Mouse (Mus musculus) lung, embryonic 15.5 days (tissue): ENCODE measurements around the gene Phlpp1. TPM values are rescaled to one million over a fixed set of nuclear protein-coding genes. Genes with fewer than 3 reads are reported as not detected.

ENCODE experiments used
- ATAC-seq: fragments of 200-750 bp; cut with Nextera tagmentation; 2 replicates; pipeline ENCODE4 v1.8.0; 2017; ENCODE audit warnings: moderate number of reproducible peaks, borderline replicate concordance; ENCODE audit not compliant: low FRiP score, low TSS enrichment; ENCODE audit errors: extremely low read depth
- H3K27ac ChIP-seq: fragments of 300-500 bp; sonication (generic); 2 replicates; pipeline ENCODE4 v1.5.1; 2015; ENCODE audit warnings: moderate library complexity, mild to moderate bottlenecking, inconsistent platforms
- H3K27me3 ChIP-seq: fragments of 300-500 bp; sonication (generic); 2 replicates; pipeline ENCODE4 v1.6.1; 2015; ENCODE audit warnings: inconsistent platforms
- H3K36me3 ChIP-seq: fragments of 300-500 bp; sonication (generic); 2 replicates; pipeline ENCODE4 v1.6.1; 2015; ENCODE audit warnings: inconsistent platforms
- H3K4me1 ChIP-seq: fragments of 300-500 bp; sonication (generic); 2 replicates; pipeline ENCODE4 v1.6.1; 2015; ENCODE audit warnings: inconsistent platforms
- H3K4me2 ChIP-seq: fragments of 300-500 bp; sonication (generic); 2 replicates; pipeline ENCODE4 v1.6.1; 2015; ENCODE audit warnings: inconsistent platforms, mild to moderate bottlenecking, moderate library complexity
- H3K4me3 ChIP-seq: fragments of 300-500 bp; sonication (generic); 2 replicates; pipeline ENCODE4 v1.5.1; 2015; ENCODE audit warnings: mild to moderate bottlenecking, inconsistent platforms
- H3K9ac ChIP-seq: fragments of 300-500 bp; sonication (generic); 2 replicates; pipeline ENCODE4 v1.6.1; 2015; ENCODE audit warnings: inconsistent platforms
- H3K9me3 ChIP-seq: fragments of 300-500 bp; sonication (generic); 2 replicates; pipeline ENCODE4 v1.6.1; 2016; ENCODE audit warnings: inconsistent platforms
- WGBS: fragments of 180-500 bp; shearing (Covaris S2); methylation state at CpG from one replicate; pipeline ENCODE4 v1.1.7; 2015; 5-methylcytosine and 5-hydroxymethylcytosine counted together
- polyA plus RNA-seq: library from polyadenylated mRNA; unstranded; fragments of >200 nt; fragmentation: Nextera tagmentation; extraction: Ambion mirVana; gene quantifications from 2 replicates; pipeline ENCODE4 v1.2.1, GENCODE M21; 2015

Gene Phlpp1
- polyA plus RNA-seq, 1 experiment from 2014 or later = 3.6 TPM

DNA sequence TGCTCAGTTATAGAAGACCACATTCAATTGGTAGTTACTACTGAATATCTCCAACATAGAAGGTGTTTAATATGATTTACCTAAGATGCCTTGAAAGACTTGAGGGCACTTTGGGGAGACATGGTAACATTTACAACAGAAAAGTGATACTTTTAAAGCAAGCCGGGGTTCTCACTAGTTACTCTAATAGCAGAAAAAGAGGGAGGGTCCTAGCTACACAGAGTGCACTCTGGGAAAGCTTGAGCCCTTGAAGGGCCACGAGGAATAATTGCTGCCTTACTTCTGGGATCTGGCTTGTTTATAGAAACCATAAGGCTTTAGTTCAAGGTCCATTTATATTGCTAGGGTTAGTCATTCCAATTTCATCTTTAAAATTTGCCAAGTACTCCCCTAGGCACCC, 14.5 kb downstream of the Phlpp1 start:
- Histone ChIP-seq H3K27me3 (no peaks in the 10 kb centered on the region), H3K4me3 (no peak overlapping the region), H3K4me2 (no peak overlapping the region), H3K4me1 (no peaks in the 10 kb centered on the region), H3K27ac (no peak overlapping the region), H3K9ac (no peak overlapping the region), H3K36me3 (no peaks in the 10 kb centered on the region), H3K9me3 (no peaks in the 10 kb centered on the region)
- no peak for ATAC-seq
- WGBS = 49% methylated on average over 2 of the region's 2 CpGs

GRCm38 (mm10) chr1:106187480-106187879, 15.9 kb downstream of the Phlpp1 start:
- no peaks in the 10 kb centered on the region for H3K27me3 ChIP-seq
- H3K36me3 ChIP-seq = no peaks in the 10 kb centered on the region
- H3K4me2 ChIP-seq = no peak overlapping the region
- no peak for ATAC-seq
- H3K27ac ChIP-seq = no peak overlapping the region
- no peak overlapping the region for H3K4me3 ChIP-seq
- H3K9ac ChIP-seq = no peak overlapping the region
- H3K9me3 ChIP-seq = no peaks in the 10 kb centered on the region
- no peaks in the 10 kb centered on the region for H3K4me1 ChIP-seq

- WGBS = 86% methylated on average over 3 of the region's 3 CpGs
- H3K27me3 ChIP-seq = no peaks in the 10 kb centered on the region
- H3K27ac ChIP-seq = no peak overlapping the region
- no peaks in the 10 kb centered on the region for H3K4me1 ChIP-seq
- no peaks in the 10 kb centered on the region for H3K36me3 ChIP-seq
- no peak for ATAC-seq
- no peaks in the 10 kb centered on the region for H3K9me3 ChIP-seq
- H3K4me2 ChIP-seq = no peak overlapping the region
- no peak overlapping the region for H3K9ac ChIP-seq
- H3K4me3 ChIP-seq = no peak overlapping the region
Observed at GRCm38 (mm10) chr1:106188756-106189155, 17.2 kb downstream of the Phlpp1 start.

DNA sequence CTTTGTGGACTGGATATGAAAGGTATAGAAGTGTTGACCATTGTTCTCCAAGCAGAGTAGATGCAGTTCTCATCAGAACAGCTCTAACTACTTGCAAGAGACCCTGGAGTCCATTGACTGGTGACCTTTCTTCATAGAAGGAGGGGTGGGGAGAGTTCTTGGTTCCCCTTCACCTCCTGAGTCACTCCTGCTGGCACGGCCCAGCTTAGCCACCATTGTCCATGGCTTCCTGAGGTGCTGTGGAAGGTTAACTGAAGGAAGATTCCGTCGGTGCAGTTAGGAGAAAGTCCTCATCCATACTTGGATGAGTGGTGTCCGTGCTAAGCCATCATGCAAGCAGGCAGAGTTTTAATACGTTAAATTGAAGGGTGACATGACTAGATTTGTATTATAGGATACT, 17.8 kb downstream of the Phlpp1 start:
- Histone ChIP-seq H3K4me1 (no peaks in the 10 kb centered on the region), H3K27ac (no peak overlapping the region), H3K4me3 (no peak overlapping the region), H3K27me3 (no peaks in the 10 kb centered on the region), H3K36me3 (no peaks in the 10 kb centered on the region), H3K4me2 (no peak overlapping the region), H3K9ac (no peak overlapping the region), H3K9me3 (no peaks in the 10 kb centered on the region)
- ATAC-seq = no peak
- 87% methylated on average over 5 of the region's 5 CpGs for WGBS

GRCm38 (mm10) chr1:106190695-106191094, 19.1 kb downstream of the Phlpp1 start:
- Histone ChIP-seq H3K4me3 (no peak overlapping the region), H3K9me3 (no peaks in the 10 kb centered on the region), H3K4me2 (no peak overlapping the region), H3K27ac (no peak overlapping the region), H3K27me3 (no peaks in the 10 kb centered on the region), H3K36me3 (no peaks in the 10 kb centered on the region), H3K4me1 (0 out of 2 replicates have a peak, but pooled peaks cover 5% of the 10 kb centered on the region), H3K9ac (no peak overlapping the region)
- 57% methylated on average over 3 of the region's 3 CpGs for WGBS
- ATAC-seq = no peak

DNA sequence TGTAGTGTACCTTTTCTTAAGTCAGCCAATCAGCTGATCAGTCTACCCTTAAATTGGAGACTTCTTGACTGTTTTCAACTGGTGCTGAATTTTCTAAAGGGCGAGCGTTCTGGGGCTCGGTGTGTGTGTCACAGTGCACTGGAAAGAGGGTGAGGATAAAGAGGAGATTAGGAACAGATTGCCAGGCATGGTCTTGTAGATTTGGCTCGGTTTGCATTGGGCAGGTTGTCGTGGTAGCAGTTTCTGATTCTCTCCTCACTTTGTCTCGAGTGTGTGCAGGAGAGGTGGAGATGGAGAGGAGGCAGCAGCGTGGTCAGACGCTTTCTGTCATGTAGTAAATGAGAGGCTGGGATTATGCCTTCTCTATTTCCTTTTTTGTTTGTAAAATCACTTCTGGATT, 20.3 kb downstream of the Phlpp1 start:
- 0 out of 2 replicates have a peak, but pooled peaks cover 5% of the 10 kb centered on the region for H3K4me1 ChIP-seq
- H3K36me3 ChIP-seq = no peaks in the 10 kb centered on the region
- no peak overlapping the region for H3K9ac ChIP-seq
- no peak for ATAC-seq
- H3K9me3 ChIP-seq = no peaks in the 10 kb centered on the region
- 69% methylated on average over 8 of the region's 8 CpGs for WGBS
- H3K27ac ChIP-seq = no peak overlapping the region
- no peak overlapping the region for H3K4me2 ChIP-seq
- H3K27me3 ChIP-seq = no peaks in the 10 kb centered on the region
- H3K4me3 ChIP-seq = no peak overlapping the region

- 0 out of 2 replicates have a peak, but pooled peaks cover 7% of the 10 kb centered on the region for H3K4me1 ChIP-seq
- no peak overlapping the region for H3K27ac ChIP-seq
- H3K9me3 ChIP-seq = no peaks in the 10 kb centered on the region
- no peak overlapping the region for H3K4me3 ChIP-seq
- ATAC-seq = no peak
- no peaks in the 10 kb centered on the region for H3K27me3 ChIP-seq
- no peak overlapping the region for H3K4me2 ChIP-seq
- H3K36me3 ChIP-seq = no peaks in the 10 kb centered on the region
- 69% methylated on average over 8 of the region's 8 CpGs for WGBS
- H3K9ac ChIP-seq = no peak overlapping the region
Observed at GRCm38 (mm10) chr1:106192864-106193470, 21.4 kb downstream of the Phlpp1 start.

- Histone ChIP-seq H3K4me3 (no peak overlapping the region), H3K27me3 (no peaks in the 10 kb centered on the region), H3K27ac (no peak overlapping the region), H3K4me2 (no peak overlapping the region), H3K9me3 (no peaks in the 10 kb centered on the region), H3K36me3 (no peaks in the 10 kb centered on the region), H3K9ac (no peak overlapping the region), H3K4me1 (0 out of 2 replicates have a peak, but pooled peaks cover 9% of the 10 kb centered on the region)
- ATAC-seq = no peak
- 54% methylated on average over 3 of the region's 3 CpGs for WGBS
Observed at GRCm38 (mm10) chr1:106193487-106193886, 21.9 kb downstream of the Phlpp1 start.

DNA sequence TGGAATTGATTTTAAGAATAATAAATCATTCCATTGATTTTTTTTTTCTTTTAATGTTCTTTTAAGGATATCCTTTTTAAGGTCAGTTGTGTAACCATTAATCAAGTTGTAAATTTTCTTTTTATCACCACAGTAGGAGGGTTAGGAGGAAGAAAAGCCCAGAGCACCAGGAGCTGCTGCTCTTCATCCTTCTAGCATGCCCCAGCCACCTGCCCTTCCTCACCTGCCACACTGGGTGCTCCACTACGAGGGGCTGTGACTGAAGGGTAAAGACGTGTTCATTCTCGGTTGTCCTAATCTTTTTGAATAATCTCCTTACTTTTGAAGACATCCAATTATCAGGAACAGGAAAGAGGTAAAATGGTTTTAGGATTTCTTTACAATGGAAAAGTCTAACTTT, 22.7 kb downstream of the Phlpp1 start:
- Histone ChIP-seq H3K27ac (no peak overlapping the region), H3K4me1 (peaks cover 14% of the 10 kb centered on the region; the same call in 1 of the 2 replicates), H3K36me3 (no peaks in the 10 kb centered on the region), H3K4me3 (no peak overlapping the region), H3K9me3 (no peaks in the 10 kb centered on the region), H3K4me2 (no peak overlapping the region), H3K9ac (no peak overlapping the region), H3K27me3 (no peaks in the 10 kb centered on the region)
- ATAC-seq = no peak
- WGBS = 65% methylated on average over 3 of the region's 3 CpGs

DNA sequence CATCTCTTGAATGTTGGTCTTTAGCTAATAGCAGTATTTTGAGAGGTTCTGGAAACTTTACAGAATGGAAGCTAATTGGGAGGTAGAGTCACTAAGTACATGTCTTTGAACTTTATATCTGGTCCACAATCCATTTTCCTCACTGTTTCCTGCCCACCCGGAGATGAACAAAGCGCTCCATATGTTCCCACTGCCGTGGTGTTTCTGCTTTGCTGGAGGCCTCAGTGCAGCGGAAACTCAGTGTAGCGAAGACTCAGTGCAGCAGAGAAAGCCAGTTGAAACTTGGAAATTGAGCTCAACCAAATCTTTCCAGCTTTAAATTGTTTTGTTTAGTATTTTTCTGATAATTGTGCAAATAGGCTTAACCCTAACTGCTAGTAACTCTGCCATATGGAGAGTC, 26.4 kb downstream of the Phlpp1 start:
- Histone ChIP-seq H3K36me3 (no peaks in the 10 kb centered on the region), H3K4me1 (peaks cover 24% of the 10 kb centered on the region)

DNA sequence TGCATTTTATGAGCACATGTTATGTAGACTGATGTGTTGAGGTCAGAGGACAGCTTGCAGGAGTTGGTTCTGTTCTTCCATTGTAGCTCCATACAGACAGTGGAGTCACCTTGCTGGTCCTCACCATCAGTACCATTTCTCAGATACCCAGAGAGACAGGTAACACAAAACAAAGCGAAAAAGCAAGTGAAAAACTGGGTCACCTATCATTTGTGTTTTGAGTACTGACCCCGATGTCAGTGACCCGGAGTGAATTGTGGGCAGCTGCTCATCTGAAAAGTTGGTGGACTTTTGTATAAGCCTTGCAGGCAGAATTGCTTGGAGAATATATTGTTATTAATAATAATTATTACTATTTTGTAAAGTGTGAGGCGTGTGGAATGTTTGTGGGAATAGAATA, 27.6 kb downstream of the Phlpp1 start:
- Histone ChIP-seq H3K27me3 (no peaks in the 10 kb centered on the region), H3K36me3 (no peaks in the 10 kb centered on the region), H3K9me3 (no peaks in the 10 kb centered on the region), H3K4me3 (no peak overlapping the region), H3K4me1 (peaks cover 33% of the 10 kb centered on the region), H3K4me2 (no peak overlapping the region), H3K9ac (no peak overlapping the region), H3K27ac (no peak overlapping the region)
- ATAC-seq = no peak
- WGBS = 83% methylated on average over 4 of the region's 4 CpGs

More for the DNA sequence above, 26.4 kb downstream of the Phlpp1 start:
- H3K27me3 ChIP-seq = no peaks in the 10 kb centered on the region
- H3K9ac ChIP-seq = no peak overlapping the region
- no peak for ATAC-seq
- H3K4me2 ChIP-seq = no peak overlapping the region
- no peaks in the 10 kb centered on the region for H3K9me3 ChIP-seq
- 72% methylated on average over 5 of the region's 5 CpGs for WGBS
- H3K27ac ChIP-seq = no peak overlapping the region
- H3K4me3 ChIP-seq = no peak overlapping the region

DNA sequence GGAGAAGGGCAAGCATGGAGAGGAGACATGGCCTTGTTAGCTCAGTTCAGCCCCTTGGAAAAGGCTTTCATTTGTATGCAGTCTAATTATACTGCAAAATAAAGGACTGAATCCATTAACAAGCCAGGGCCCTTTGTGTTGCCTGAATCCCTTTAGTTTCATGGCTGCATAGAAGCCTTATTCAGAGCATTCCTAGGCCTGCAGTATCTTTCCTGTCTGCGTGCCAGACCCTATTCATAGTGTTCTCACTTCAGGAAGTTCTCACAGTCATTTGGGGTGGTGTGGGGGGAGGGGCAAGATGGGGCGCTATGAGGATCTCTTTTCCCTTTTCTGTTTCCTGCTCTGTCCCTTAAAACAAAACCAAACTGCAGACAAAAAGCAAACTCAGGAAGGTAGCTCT, 28.1 kb downstream of the Phlpp1 start:
- H3K4me3 ChIP-seq = no peak overlapping the region
- no peaks in the 10 kb centered on the region for H3K36me3 ChIP-seq
- H3K4me2 ChIP-seq = no peak overlapping the region
- H3K9me3 ChIP-seq = no peaks in the 10 kb centered on the region
- H3K27me3 ChIP-seq = no peaks in the 10 kb centered on the region
- 0 out of 2 replicates have a peak overlapping the region, but pooled peaks have one; percentile 27 for H3K27ac ChIP-seq
- H3K4me1 ChIP-seq = peaks cover 36% of the 10 kb centered on the region
- WGBS = 18% methylated on average over 2 of the region's 2 CpGs
- no peak overlapping the region for H3K9ac ChIP-seq
- peak; percentile 54; the same call in 1 of the 2 replicates for ATAC-seq

DNA sequence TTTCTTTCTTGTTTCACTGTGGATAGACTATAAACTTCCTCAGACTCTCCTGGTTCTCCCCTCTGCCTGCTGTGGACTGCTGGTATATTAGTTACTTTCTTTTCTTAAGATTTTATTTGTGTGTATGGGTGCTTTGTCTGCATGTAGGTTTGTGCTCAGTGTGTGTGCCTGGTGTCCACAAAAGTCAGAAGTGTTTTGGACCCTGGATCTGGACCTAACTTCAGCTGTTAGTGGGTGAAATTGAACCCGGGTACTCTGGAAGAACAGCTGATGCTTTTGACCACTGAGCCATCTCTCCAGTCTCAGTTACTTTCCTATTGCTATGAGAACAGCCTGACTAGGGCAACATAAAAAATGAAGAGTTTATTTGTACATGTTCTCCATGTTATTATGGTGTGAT, 29.5 kb downstream of the Phlpp1 start:
- H3K9me3 ChIP-seq = no peaks in the 10 kb centered on the region
- no peaks in the 10 kb centered on the region for H3K36me3 ChIP-seq
- no peak for ATAC-seq
- H3K9ac ChIP-seq = no peak overlapping the region
- 89% methylated on average over 1 of the region's 1 CpGs for WGBS
- no peak overlapping the region for H3K4me3 ChIP-seq
- H3K4me2 ChIP-seq = no peak overlapping the region
- peaks cover 36% of the 10 kb centered on the region for H3K4me1 ChIP-seq
- H3K27me3 ChIP-seq = no peaks in the 10 kb centered on the region
- no peak overlapping the region for H3K27ac ChIP-seq
